Mouse (Mus musculus): ENCODE data around the gene Gna15. TPM values are rescaled to one million over a fixed set of nuclear protein-coding genes. Genes with fewer than 3 reads are reported as not detected.

Gna15 gene
- polyA plus RNA-seq, 1 experiment from 2014 or later = 1.7 TPM

- no peaks in the 10 kb centered on the region for H3K27me3 ChIP-seq (ENCODE audit: insufficient read depth, low read length)
- TF ChIP-seq CTCF (IDR thresholded peaks at IDR 0.05; ENCODE audit: low read depth) = no peak
- H3K4me3 ChIP-seq (ENCODE audit: low read depth, low read length) = no peak overlapping the region
- 79% methylated on average over 3 of the region's 3 CpGs for WGBS
- H3K36me3 ChIP-seq (ENCODE audit: insufficient read depth) = peaks cover 31% of the 10 kb centered on the region
- ATAC-seq (ENCODE audit: insufficient read depth) (no peak), DNase-seq (no peak)
- no peak overlapping the region for H3K9ac ChIP-seq
- H3K4me2 ChIP-seq = no peak overlapping the region
- 0 out of 2 replicates have a peak, but pooled peaks cover 8% of the 10 kb centered on the region for H3K4me1 ChIP-seq (ENCODE audit: insufficient read depth)
- H3K9me3 ChIP-seq (ENCODE audit: low read depth, low read length) = no peaks in the 10 kb centered on the region
- no peak overlapping the region for H3K27ac ChIP-seq (ENCODE audit: low read depth)
These were observed 14.5 kb upstream of the Gna15 start for GRCm38 (mm10) chr10:81538321-81539048.

- Histone ChIP-seq H3K27ac (ENCODE audit: low read depth) (no peak overlapping the region), H3K36me3 (ENCODE audit: insufficient read depth) (peaks cover 35% of the 10 kb centered on the region), H3K4me2 (no peak overlapping the region), H3K9me3 (ENCODE audit: low read depth, low read length) (no peaks in the 10 kb centered on the region), H3K4me3 (ENCODE audit: low read depth, low read length) (no peak overlapping the region), H3K9ac (no peak overlapping the region), H3K4me1 (ENCODE audit: insufficient read depth) (no peaks in the 10 kb centered on the region), H3K27me3 (ENCODE audit: insufficient read depth, low read length) (no peaks in the 10 kb centered on the region)
- 95% methylated on average over 2 of the region's 2 CpGs for WGBS
- TF ChIP-seq CTCF (IDR thresholded peaks at IDR 0.05; ENCODE audit: low read depth) = no peak
- DNase-seq = no peak
- no peak for ATAC-seq (ENCODE audit: insufficient read depth)
These were observed 13.4 kb upstream of the Gna15 start for GRCm38 (mm10) chr10:81537429-81537828.

- DNase-seq (peak; percentile 22), ATAC-seq (ENCODE audit: insufficient read depth) (no peak)
- H3K4me3 ChIP-seq (ENCODE audit: low read depth, low read length) = no peak overlapping the region
- no peaks in the 10 kb centered on the region for H3K4me1 ChIP-seq (ENCODE audit: insufficient read depth)
- 79% methylated on average over 6 of the region's 6 CpGs for WGBS
- peaks cover 40% of the 10 kb centered on the region for H3K36me3 ChIP-seq (ENCODE audit: insufficient read depth)
- no peaks in the 10 kb centered on the region for H3K27me3 ChIP-seq (ENCODE audit: insufficient read depth, low read length)
- no peak overlapping the region for H3K9ac ChIP-seq
- peak; percentile 73 for TF ChIP-seq CTCF (IDR thresholded peaks at IDR 0.05; ENCODE audit: low read depth)
- H3K9me3 ChIP-seq (ENCODE audit: low read depth, low read length) = no peaks in the 10 kb centered on the region
- H3K4me2 ChIP-seq = no peak overlapping the region
- H3K27ac ChIP-seq (ENCODE audit: low read depth) = no peak overlapping the region
These were observed 12.7 kb upstream of the Gna15 start for GRCm38 (mm10) chr10:81536734-81537133.

GRCm38 (mm10) chr10:81534826-81535225 lies 10.8 kb upstream of the Gna15 start:
- TF ChIP-seq CTCF (IDR thresholded peaks at IDR 0.05; ENCODE audit: low read depth) = no peak
- no peaks in the 10 kb centered on the region for H3K9me3 ChIP-seq (ENCODE audit: low read depth, low read length)
- H3K4me3 ChIP-seq (ENCODE audit: low read depth, low read length) = no peak overlapping the region
- no peaks in the 10 kb centered on the region for H3K27me3 ChIP-seq (ENCODE audit: insufficient read depth, low read length)
- H3K4me1 ChIP-seq (ENCODE audit: insufficient read depth) = no peaks in the 10 kb centered on the region
- 56% methylated on average over 16 of the region's 16 CpGs for WGBS
- no peak overlapping the region for H3K27ac ChIP-seq (ENCODE audit: low read depth)
- DNase-seq = no peak
- no peak overlapping the region for H3K4me2 ChIP-seq
- no peak overlapping the region for H3K9ac ChIP-seq
- H3K36me3 ChIP-seq (ENCODE audit: insufficient read depth) = peaks cover 59% of the 10 kb centered on the region
- peak; percentile 27; the same call in 1 of the 2 replicates for ATAC-seq (ENCODE audit: insufficient read depth)

- DNase-seq = peak; percentile 88
- Histone ChIP-seq H3K4me2 (no peak overlapping the region), H3K36me3 (ENCODE audit: insufficient read depth) (peaks cover 30% of the 10 kb centered on the region), H3K27me3 (ENCODE audit: insufficient read depth, low read length) (no peaks in the 10 kb centered on the region), H3K27ac (ENCODE audit: low read depth) (no peak overlapping the region), H3K4me3 (ENCODE audit: low read depth, low read length) (no peak overlapping the region), H3K9ac (no peak overlapping the region), H3K9me3 (ENCODE audit: low read depth, low read length) (no peaks in the 10 kb centered on the region), H3K4me1 (ENCODE audit: insufficient read depth) (no peaks in the 10 kb centered on the region)
- TF ChIP-seq CTCF (IDR thresholded peaks at IDR 0.05; ENCODE audit: low read depth) = peak; percentile 97
- 13% methylated on average over 14 of the region's 14 CpGs for WGBS
- ATAC-seq (ENCODE audit: insufficient read depth) = no peak; the same call in 1 of the 2 replicates
These were observed 2.8 kb upstream of the Gna15 start for GRCm38 (mm10) chr10:81526779-81527178.

- H3K9ac ChIP-seq = no peak overlapping the region
- H3K4me2 ChIP-seq = no peak overlapping the region
- no peak overlapping the region for H3K4me3 ChIP-seq (ENCODE audit: low read depth, low read length)
- no peak overlapping the region for H3K27ac ChIP-seq (ENCODE audit: low read depth)
- no peaks in the 10 kb centered on the region for H3K9me3 ChIP-seq (ENCODE audit: low read depth, low read length)
- H3K27me3 ChIP-seq (ENCODE audit: insufficient read depth, low read length) = no peaks in the 10 kb centered on the region
- 50% methylated on average over 12 of the region's 13 CpGs for WGBS
- H3K4me1 ChIP-seq (ENCODE audit: insufficient read depth) = no peaks in the 10 kb centered on the region
- peaks cover 14% of the 10 kb centered on the region for H3K36me3 ChIP-seq (ENCODE audit: insufficient read depth)
- DNase-seq (no peak), ATAC-seq (ENCODE audit: insufficient read depth) (no peak)
- no peak for TF ChIP-seq CTCF (IDR thresholded peaks at IDR 0.05; ENCODE audit: low read depth)
These were observed 1.1 kb upstream of the Gna15 start for GRCm38 (mm10) chr10:81525017-81525694.

GRCm38 (mm10) chr10:81523570-81523969 lies 455 bp downstream of the Gna15 start:
- H3K4me3 ChIP-seq (ENCODE audit: low read depth, low read length) = peak overlapping the region; percentile 11; the same call in 1 of the 2 replicates
- H3K4me1 ChIP-seq (ENCODE audit: insufficient read depth) = no peaks in the 10 kb centered on the region
- H3K36me3 ChIP-seq (ENCODE audit: insufficient read depth) = no peaks in the 10 kb centered on the region
- ATAC-seq (ENCODE audit: insufficient read depth) (no peak), DNase-seq (no peak)
- peak overlapping the region; percentile 42; the same call in 1 of the 2 replicates for H3K27ac ChIP-seq (ENCODE audit: low read depth)
- H3K4me2 ChIP-seq = peak overlapping the region; percentile 37
- H3K27me3 ChIP-seq (ENCODE audit: insufficient read depth, low read length) = no peaks in the 10 kb centered on the region
- 12% methylated on average over 19 of the region's 19 CpGs for whole genome bisulfite sequencing
- no peak for TF ChIP-seq CTCF (IDR thresholded peaks at IDR 0.05; ENCODE audit: low read depth)
- peak overlapping the region; percentile 47 for H3K9ac ChIP-seq
- no peaks in the 10 kb centered on the region for H3K9me3 ChIP-seq (ENCODE audit: low read depth, low read length)

Data from lung, embryonic 14.5 days (tissue).